Mouse (Mus musculus): ENCODE results near the gene Gm20662.

GRCm38 (mm10) chr9:107975399-107976386 is 20.5 kb upstream of the Gm20662 start, which contains the start of gene Uba7:
- TF ChIP-seq CTCF (IDR thresholded peaks at IDR 0.05; ENCODE audit: control insufficient read depth, insufficient read depth, insufficient read length) = no peak
- no peak for TF ChIP-seq FOSL1 (IDR thresholded peaks at IDR 0.05; ENCODE audit: insufficient read depth, low read length, poor library complexity, severe bottlenecking)
- no peak for TF ChIP-seq MAX (IDR thresholded peaks at IDR 0.05)

All from C2C12 (cell line).